Mouse (Mus musculus) skeletal muscle tissue, postnatal 0 days (tissue): ENCODE measurements around the gene Arf3. TPM values are rescaled to one million over a fixed set of nuclear protein-coding genes. Genes with fewer than 3 reads are reported as not detected.

Experiments
- polyA plus RNA-seq: library from polyadenylated mRNA; unstranded; fragments of >200 nt; fragmentation: Nextera tagmentation; extraction: Ambion mirVana; gene quantifications from 2 replicates; pipeline ENCODE4 v1.2.1, GENCODE M21; 2015

The Arf3 gene
- 11.0 and 13.7 TPM in 2 replicates for polyA plus RNA-seq

GRCm38 (mm10) chr15:98762670-98763529, at the start of gene Arf3:
TSS of gene Arf3 (minus strand) at chr15:98763214.

GRCm38 (mm10) chr15:98809390-98809789, 46.4 kb upstream of the Arf3 start, which contains the start of gene Ddn:
TSS of gene Ddn (minus strand) at chr15:98809490.

GRCm38 (mm10) chr15:98789661-98790535, 26.9 kb upstream of the Arf3 start, which contains the start of gene Wnt1:
TSS of gene Wnt1 (plus strand) at chr15:98789857.

GRCm38 (mm10) chr15:98777762-98778161, 14.7 kb upstream of the Arf3 start, which contains the start of gene Wnt10b:
TSS of gene Wnt10b (minus strand) at chr15:98778150.

DNA sequence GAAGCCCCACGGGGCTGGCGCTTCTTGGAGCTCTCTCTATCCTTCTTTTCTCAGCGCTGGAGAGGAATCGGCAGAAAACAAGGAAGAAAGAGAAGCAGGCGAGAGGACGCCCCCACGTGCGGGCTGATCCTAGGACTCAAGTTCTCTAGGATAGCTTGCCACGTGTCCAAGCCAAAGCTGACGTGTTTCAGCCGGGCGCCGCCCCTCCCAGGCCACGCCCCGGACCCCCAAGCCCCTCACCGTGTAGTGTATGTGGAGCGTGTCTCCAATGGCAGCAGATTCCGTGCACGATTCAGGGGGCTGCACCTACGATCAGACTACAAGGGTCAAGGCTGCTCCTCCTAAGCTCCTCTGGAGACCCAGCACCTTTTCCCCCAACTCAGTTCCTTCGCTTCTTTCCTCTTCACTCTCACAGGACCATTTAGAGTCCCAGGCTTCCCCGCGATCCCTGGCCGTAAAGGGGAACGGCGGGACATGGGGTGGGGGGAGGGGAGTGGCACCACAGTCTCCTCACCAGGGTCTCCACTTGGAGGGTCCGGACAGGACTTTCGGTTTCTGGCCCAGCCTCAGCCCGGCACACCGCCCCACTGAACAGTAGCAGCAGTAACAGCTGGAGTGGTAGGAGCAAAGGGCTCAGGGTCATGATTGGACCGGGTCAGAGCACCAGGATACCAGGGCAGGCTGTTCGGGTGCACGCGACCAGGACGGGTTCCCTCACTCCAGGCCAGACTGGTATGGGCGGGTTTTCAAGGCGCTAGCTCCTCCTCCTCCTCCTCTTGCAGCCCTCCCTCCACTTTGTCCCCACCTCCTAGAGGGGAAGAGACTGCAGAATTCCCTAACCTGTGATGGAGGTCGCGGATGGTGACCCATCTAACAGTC, 35.3 kb downstream of the Arf3 start, which contains the start of gene Fkbp11:
TSS of gene Fkbp11 (minus strand) at position 756 of the 879 bp plus-strand sequence.

GRCm38 (mm10) chr15:98707766-98708372, 55.1 kb downstream of the Arf3 start, which contains the start of gene Ccdc65:
TSS of gene Ccdc65 (plus strand) at chr15:98708207.

Other genes with a start within 250 kb of the Arf3 start
- gene Kansl2, start 228.9 kb downstream of the Arf3 start, polyA plus RNA-seq: 69.9 and 72.5 TPM in 2 replicates
- gene Ccnt1, start 192.3 kb downstream of the Arf3 start, polyA plus RNA-seq: 22.4 and 22.8 TPM in 2 replicates
- gene 4930415O20Rik, start 192.2 kb downstream of the Arf3 start, polyA plus RNA-seq: not detected in 2 replicates
- 9.2 and 10.9 TPM in 2 replicates for gene Adcy6, start 153.1 kb downstream of the Arf3 start, polyA plus RNA-seq
- 5.6 and 8.6 TPM in 2 replicates for gene Cacnb3, start 132.4 kb downstream of the Arf3 start, polyA plus RNA-seq
- gene Ddx23, start 100.3 kb downstream of the Arf3 start, polyA plus RNA-seq: 10.8 and 12.4 TPM in 2 replicates
- gene Rnd1, start 85.8 kb downstream of the Arf3 start, polyA plus RNA-seq: 0.36 and 0.50 TPM in 2 replicates
- 0.09 TPM in 2 replicates for gene Ccdc65, start 55.0 kb downstream of the Arf3 start, polyA plus RNA-seq
- 25.1 and 47.1 TPM in 2 replicates for gene Fkbp11, start 35.0 kb downstream of the Arf3 start, polyA plus RNA-seq
- 0.28 and 0.37 TPM in 2 replicates for gene Wnt10b, start 14.9 kb upstream of the Arf3 start, polyA plus RNA-seq
- gene Wnt1, start 26.6 kb upstream of the Arf3 start, polyA plus RNA-seq: 0.09 and 0.13 TPM in 2 replicates
- gene Ddn, start 46.3 kb upstream of the Arf3 start, polyA plus RNA-seq: not detected in 2 replicates
- gene Prkag1, start 68.3 kb upstream of the Arf3 start, polyA plus RNA-seq: 45.5 and 53.7 TPM in 2 replicates
- gene Kmt2d, start 108.0 kb upstream of the Arf3 start, polyA plus RNA-seq: 6.1 and 6.8 TPM in 2 replicates
- 4.3 and 6.7 TPM in 2 replicates for gene Rhebl1, start 131.3 kb upstream of the Arf3 start, polyA plus RNA-seq
- 4.0 and 4.3 TPM in 2 replicates for gene Dhh, start 135.3 kb upstream of the Arf3 start, polyA plus RNA-seq
- 8.9 and 9.5 TPM in 2 replicates for gene Lmbr1l, start 155.0 kb upstream of the Arf3 start, polyA plus RNA-seq
- gene Tuba1b, start 171.4 kb upstream of the Arf3 start, polyA plus RNA-seq: 399 and 497 TPM in 2 replicates
- not detected in 2 replicates for gene Gm49450, start 190.3 kb upstream of the Arf3 start, polyA plus RNA-seq
- gene Tuba1a, start 190.5 kb upstream of the Arf3 start, polyA plus RNA-seq: 467 and 630 TPM in 2 replicates